Mouse (Mus musculus) brain, embryonic 14.5 days (tissue): ENCODE results near the gene Fthl17f. TPM values are rescaled to one million over a fixed set of nuclear protein-coding genes. Genes with fewer than 3 reads are reported as not detected.
"Not testable (repeated sequence)": the region's sequence is repeated elsewhere in the genome, so short reads cannot be mapped to it uniquely, and the experiment has no call there.

Experiments
- DNase-seq: peaks from one replicate; pipeline ENCODE4 v3.0.0-alpha.2; 2011; ENCODE audit warnings: low read depth
- CTCF ChIP-seq: fragments of 200-500 bp; IDR thresholded peaks from 2 replicates; pipeline ENCODE4 v1.5.1; 2012; ENCODE audit warnings: inconsistent platforms, mild to moderate bottlenecking, moderate library complexity, borderline replicate concordance; ENCODE audit not compliant: insufficient read depth, insufficient read length; ENCODE audit errors: extremely low read depth
- POLR2A ChIP-seq: fragments of 200-500 bp; IDR thresholded peaks from 2 replicates; pipeline ENCODE4 v1.6.1; 2012; ENCODE audit warnings: mild to moderate bottlenecking, inconsistent platforms, borderline replicate concordance; ENCODE audit not compliant: poor library complexity, insufficient read depth, insufficient read length, severe bottlenecking; ENCODE audit errors: extremely low read depth
- polyA plus RNA-seq: library from polyadenylated mRNA; depleted of rRNA; stranded (reverse); fragments of >200 nt; gene quantifications from 2 replicates; pipeline ENCODE4 v1.2.3, GENCODE M21; 2012; rRNA removed

Gene Fthl17f
- polyA plus RNA-seq: not detected in 2 replicates

GRCm38 (mm10) chrX:9062715-9063114, at the start of gene Fthl17f:
Gene Fthl17f (plus strand): TSS chrX:9063015.
- not testable (repeated sequence) for DNase-seq

GRCm38 (mm10) chrX:9016079-9016478, 46.7 kb upstream of the Fthl17f start:
- TF ChIP-seq CTCF (no peak), POLR2A (no peak)
- peak; percentile 25 for DNase-seq

GRCm38 (mm10) chrX:9019481-9019880, 43.3 kb upstream of the Fthl17f start:
- TF ChIP-seq POLR2A (no peak), CTCF (no peak)
- DNase-seq: no peak

GRCm38 (mm10) chrX:9033193-9033592, 29.6 kb upstream of the Fthl17f start, which contains the start of gene Fthl17e:
Gene Fthl17e (plus strand): TSS chrX:9033493.
- not testable (repeated sequence) for DNase-seq

- not testable (repeated sequence) for DNase-seq
Observed at GRCm38 (mm10) chrX:9041611-9042010, 21.2 kb upstream of the Fthl17f start.

- DNase-seq: not testable (repeated sequence)
Observed at GRCm38 (mm10) chrX:9060952-9061351, 1.9 kb upstream of the Fthl17f start.

GRCm38 (mm10) chrX:9062101-9062500, 714 bp upstream of the Fthl17f start:
- TF ChIP-seq POLR2A (no peak), CTCF (no peak)
- DNase-seq: peak; percentile 21

More at GRCm38 (mm10) chrX:9060952-9061351, 1.9 kb upstream of the Fthl17f start:
- TF ChIP-seq CTCF: peak; percentile 16; the same call in 1 of the 2 replicates

- peak; percentile 39 for DNase-seq
- TF ChIP-seq CTCF: peak; percentile 38; the same call in 1 of the 2 replicates
Observed at GRCm38 (mm10) chrX:9077699-9078098, 14.9 kb downstream of the Fthl17f start.

- not testable (repeated sequence) for DNase-seq
Observed at GRCm38 (mm10) chrX:9095066-9095465, 32.3 kb downstream of the Fthl17f start.

- no peak for TF ChIP-seq POLR2A
- TF ChIP-seq CTCF: no peak
Observed at GRCm38 (mm10) chrX:9104262-9104661, 41.4 kb downstream of the Fthl17f start, which contains the start of gene 4930402K13Rik. Gene 4930402K13Rik (plus strand): TSS chrX:9104562.

GRCm38 (mm10) chrX:9110381-9110780, 47.6 kb downstream of the Fthl17f start:
- no peak for DNase-seq
- TF ChIP-seq POLR2A: no peak
- no peak for TF ChIP-seq CTCF

More at GRCm38 (mm10) chrX:9104262-9104661, 41.4 kb downstream of the Fthl17f start, which contains the start of gene 4930402K13Rik:
- DNase-seq: no peak

Other genes starting within 250 kb of the Fthl17f start
- not detected in 2 replicates for gene Gm6592, start 219.0 kb upstream of the Fthl17f start, polyA plus RNA-seq
- not detected in 2 replicates for gene Gm5751, start 188.8 kb upstream of the Fthl17f start, polyA plus RNA-seq
- 38.1 and 47.0 TPM in 2 replicates for gene B630019K06Rik, start 170.6 kb upstream of the Fthl17f start, polyA plus RNA-seq
- gene Fthl17b, start 100.0 kb upstream of the Fthl17f start, polyA plus RNA-seq: not detected in 2 replicates
- not detected in 2 replicates for gene Fthl17c, start 86.5 kb upstream of the Fthl17f start, polyA plus RNA-seq
- not detected in 2 replicates for gene Fthl17d, start 76.3 kb upstream of the Fthl17f start, polyA plus RNA-seq
- gene Fthl17e, start 29.5 kb upstream of the Fthl17f start, polyA plus RNA-seq: not detected in 2 replicates
- gene 4930402K13Rik, start 41.5 kb downstream of the Fthl17f start, polyA plus RNA-seq: not detected in 2 replicates
- gene Lancl3, start 136.9 kb downstream of the Fthl17f start, polyA plus RNA-seq: 1.9 and 2.8 TPM in 2 replicates
- gene Gm14862, start 193.9 kb downstream of the Fthl17f start, polyA plus RNA-seq: not detected in 2 replicates
- gene Xk, start 209.7 kb downstream of the Fthl17f start, polyA plus RNA-seq: 3.5 and 5.1 TPM in 2 replicates
- 0.43 and 0.46 TPM in 2 replicates for gene H2al1m, start 220.7 kb downstream of the Fthl17f start, polyA plus RNA-seq